Mouse (Mus musculus) heart, postnatal 0 days (tissue): ENCODE results near the gene Ube2g1.
"Not testable (repeated sequence)": the region's sequence is repeated elsewhere in the genome, so short reads cannot be mapped to it uniquely, and the experiment has no call there.

Experiments used
- CTCF ChIP-seq: IDR thresholded peaks from 2 replicates; pipeline ENCODE4 v1.5.1; 2016; ENCODE audit warnings: antibody characterized with exemption, control low read depth, low read depth
- EP300 ChIP-seq: IDR thresholded peaks from 2 replicates; pipeline ENCODE4 v1.6.1; 2016; ENCODE audit warnings: antibody characterized with exemption, low read depth

DNA sequence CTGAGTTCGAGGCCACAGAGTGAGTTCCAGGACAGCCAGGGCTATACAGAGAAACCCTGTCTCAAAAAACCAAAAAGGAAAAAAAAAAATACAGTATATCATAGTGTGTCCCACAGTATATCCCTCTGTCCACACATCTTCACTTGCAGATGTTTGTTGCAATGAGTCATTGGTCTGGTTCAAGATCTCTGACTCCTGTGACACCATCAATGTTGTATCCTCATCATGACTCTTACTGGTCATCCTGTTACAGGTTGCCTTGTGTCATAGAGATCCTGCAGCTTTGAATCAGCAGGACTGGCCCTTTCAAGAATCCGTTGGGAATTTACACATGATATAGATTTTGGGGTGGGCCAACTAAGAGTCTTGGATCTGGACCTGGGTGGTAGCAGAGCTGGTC is 98.0 kb downstream of the Ube2g1 start:
- TF ChIP-seq CTCF, EP300: not testable (repeated sequence)
